Mouse (Mus musculus): ENCODE measurements around the gene Baiap2l1. TPM values are rescaled to one million over a fixed set of nuclear protein-coding genes. Genes with fewer than 3 reads are reported as not detected.
A peak's percentile ranks its signal among the peaks of the same experiment; 100 is the strongest.

The Baiap2l1 gene
- total and polyA plus RNA-seq, 2 experiments from 2014 or later: 6.0 to 11.1 TPM

DNA sequence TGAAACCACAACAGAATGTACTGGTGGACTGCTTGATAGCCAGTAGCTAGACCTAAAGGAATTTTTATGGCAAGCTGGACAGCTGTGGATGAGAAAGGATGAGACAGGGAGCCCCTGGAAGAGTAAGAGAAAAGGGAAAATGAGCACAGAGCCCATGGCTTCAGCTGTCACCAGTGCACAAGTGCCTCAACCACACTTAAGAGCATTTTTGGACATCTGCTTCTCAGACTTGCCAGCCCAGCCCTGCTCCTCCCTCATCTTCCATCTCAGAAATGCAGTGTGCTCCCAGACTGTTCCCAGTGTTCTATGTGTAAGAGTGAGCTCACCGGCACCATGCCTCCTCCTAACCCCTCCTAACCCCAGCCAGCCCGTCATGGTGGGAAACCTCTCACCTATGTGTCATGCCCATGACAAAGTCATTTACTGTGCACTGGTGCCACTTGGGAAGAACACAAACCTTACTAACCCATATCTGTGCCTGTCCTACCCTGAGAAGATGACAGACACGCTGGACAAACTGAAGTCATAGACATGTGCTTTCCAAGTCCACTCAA is 70.6 kb downstream of the Baiap2l1 start:
- Histone ChIP-seq H3K4me3 (ENCODE audit: low read depth, low read length) (no peak overlapping the region), H3K27ac (ENCODE audit: low read depth) (no peak overlapping the region), H3K36me3 (replicated peaks; ENCODE audit: control insufficient read depth, insufficient read depth, low read length) (0 out of 2 replicates have a peak, but pooled peaks cover under 1% of the 10 kb centered on the region), H3K9me3 (replicated peaks; ENCODE audit: control insufficient read depth, low read length) (no peaks in the 10 kb centered on the region), H3K9ac (replicated peaks; ENCODE audit: low read depth, low read length) (no peak overlapping the region), H3K4me1 (ENCODE audit: control insufficient read depth, insufficient read depth) (peaks cover 20% of the 10 kb centered on the region), H3K27me3 (ENCODE audit: control insufficient read depth, insufficient read depth, low read length) (no peaks in the 10 kb centered on the region), H3K4me2 (ENCODE audit: low read depth, low read length) (no peak overlapping the region)
- WGBS: 61% methylated on average over 3 of the region's 3 CpGs
- ATAC-seq (ENCODE audit: insufficient read depth, low read depth) (no peak), DNase-seq (ENCODE audit: low spot score) (no peak)
- TF ChIP-seq CTCF (IDR thresholded peaks at IDR 0.05; ENCODE audit: low read depth): no peak
- TF ChIP-seq EP300 (IDR thresholded peaks at IDR 0.05; ENCODE audit: low read depth): no peak

DNA sequence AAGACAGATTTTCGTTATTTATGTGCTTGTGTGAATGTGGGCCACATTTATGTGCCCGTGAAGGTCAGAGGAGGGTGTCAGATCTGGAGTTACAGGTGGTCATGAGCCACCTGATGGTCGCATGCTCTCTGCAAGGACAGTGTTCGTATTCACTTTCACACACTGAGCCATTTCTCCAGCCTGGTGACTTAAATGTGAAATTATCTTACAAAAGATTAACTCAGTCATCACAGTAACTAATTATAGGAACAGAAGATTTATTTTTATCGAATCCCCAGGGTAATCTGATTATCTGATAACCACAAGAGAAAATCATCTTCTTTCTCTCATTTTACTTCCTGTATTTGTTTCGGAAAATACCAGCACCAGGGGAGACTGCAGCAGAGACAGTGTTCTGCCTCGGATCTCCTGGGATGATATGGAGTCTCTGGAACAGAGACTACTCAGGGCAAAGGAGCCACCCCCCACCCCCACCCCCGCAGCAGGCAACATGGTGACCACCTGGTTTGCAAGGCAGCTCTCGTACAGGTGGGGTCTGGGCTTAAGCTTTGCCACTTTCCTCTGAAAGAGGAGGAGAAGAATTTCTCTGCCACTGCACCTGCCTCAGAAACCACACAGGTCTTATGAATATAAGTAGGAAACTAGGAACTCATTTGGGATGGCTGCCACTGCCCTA is 71.2 kb downstream of the Baiap2l1 start:
- no peaks in the 10 kb centered on the region for H3K9me3 ChIP-seq (replicated peaks; ENCODE audit: control insufficient read depth, low read length)
- ATAC-seq (ENCODE audit: insufficient read depth, low read depth) (no peak), DNase-seq (ENCODE audit: low spot score) (no peak)
- H3K4me3 ChIP-seq (ENCODE audit: low read depth, low read length): no peak overlapping the region
- H3K4me1 ChIP-seq (ENCODE audit: control insufficient read depth, insufficient read depth): peaks cover 20% of the 10 kb centered on the region
- no peak overlapping the region for H3K27ac ChIP-seq (ENCODE audit: low read depth)
- H3K36me3 ChIP-seq (replicated peaks; ENCODE audit: control insufficient read depth, insufficient read depth, low read length): peaks cover 6% of the 10 kb centered on the region; the same call in 1 of the 2 replicates
- TF ChIP-seq CTCF (IDR thresholded peaks at IDR 0.05; ENCODE audit: low read depth) (no peak), EP300 (IDR thresholded peaks at IDR 0.05; ENCODE audit: low read depth) (no peak)
- WGBS: 67% methylated on average over 9 of the region's 9 CpGs
- no peak overlapping the region for H3K9ac ChIP-seq (replicated peaks; ENCODE audit: low read depth, low read length)
- no peak overlapping the region for H3K4me2 ChIP-seq (ENCODE audit: low read depth, low read length)
- no peaks in the 10 kb centered on the region for H3K27me3 ChIP-seq (ENCODE audit: control insufficient read depth, insufficient read depth, low read length)

DNA sequence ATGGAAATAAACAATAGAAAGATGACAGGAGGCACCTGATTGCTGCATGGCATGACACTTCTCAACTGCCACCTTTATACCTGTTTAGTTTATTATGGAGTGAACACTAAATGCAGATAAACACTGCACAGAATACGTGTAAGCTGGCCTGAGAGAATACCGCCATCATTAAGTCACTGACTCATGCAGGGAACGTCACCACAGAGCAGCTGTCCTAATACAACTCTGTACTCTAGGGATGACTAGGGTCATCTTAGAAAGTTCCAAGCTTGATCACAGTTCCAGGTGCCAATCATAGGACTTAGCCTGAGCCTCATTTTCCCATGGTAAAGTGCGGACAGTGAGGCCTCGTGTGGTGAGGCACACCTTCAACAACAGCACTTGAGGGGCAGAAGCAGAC is 73.3 kb downstream of the Baiap2l1 start:
- no peak overlapping the region for H3K4me3 ChIP-seq (ENCODE audit: low read depth, low read length)
- no peaks in the 10 kb centered on the region for H3K9me3 ChIP-seq (replicated peaks; ENCODE audit: control insufficient read depth, low read length)
- H3K36me3 ChIP-seq (replicated peaks; ENCODE audit: control insufficient read depth, insufficient read depth, low read length): peaks cover 24% of the 10 kb centered on the region
- no peak overlapping the region for H3K27ac ChIP-seq (ENCODE audit: low read depth)
- TF ChIP-seq CTCF (IDR thresholded peaks at IDR 0.05; ENCODE audit: low read depth): no peak
- no peak for TF ChIP-seq EP300 (IDR thresholded peaks at IDR 0.05; ENCODE audit: low read depth)
- H3K4me1 ChIP-seq (ENCODE audit: control insufficient read depth, insufficient read depth): peaks cover 12% of the 10 kb centered on the region; the same call in 1 of the 2 replicates
- H3K4me2 ChIP-seq (ENCODE audit: low read depth, low read length): no peak overlapping the region
- no peak overlapping the region for H3K9ac ChIP-seq (replicated peaks; ENCODE audit: low read depth, low read length)
- H3K27me3 ChIP-seq (ENCODE audit: control insufficient read depth, insufficient read depth, low read length): no peaks in the 10 kb centered on the region
- DNase-seq (ENCODE audit: low spot score) (no peak), ATAC-seq (ENCODE audit: insufficient read depth, low read depth) (no peak)
- 76% methylated on average over 5 of the region's 5 CpGs for WGBS

DNA sequence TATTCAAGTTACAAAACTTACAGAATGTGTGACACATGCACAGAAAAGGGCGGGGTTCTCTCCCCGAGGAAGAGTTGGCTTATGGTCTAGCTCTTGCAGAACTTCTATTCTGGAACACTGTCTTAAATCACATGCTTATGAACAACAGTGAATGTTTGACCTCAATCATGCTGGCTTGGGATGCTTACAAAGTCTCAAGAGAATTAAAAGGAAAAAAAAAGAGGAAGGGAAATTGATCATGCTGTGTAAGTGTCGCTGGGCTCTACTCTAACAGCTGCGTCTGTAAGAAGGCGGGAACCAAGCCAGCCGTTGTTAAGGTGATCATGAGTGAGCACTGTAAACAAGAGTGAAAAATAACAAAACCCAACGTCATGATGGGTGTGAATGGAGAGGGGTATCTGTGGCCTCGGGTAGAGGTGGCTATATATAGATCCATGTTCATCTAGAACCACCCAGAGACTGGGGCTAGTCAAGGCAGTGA is 74.3 kb downstream of the Baiap2l1 start:
- DNase-seq (ENCODE audit: low spot score): no peak

DNA sequence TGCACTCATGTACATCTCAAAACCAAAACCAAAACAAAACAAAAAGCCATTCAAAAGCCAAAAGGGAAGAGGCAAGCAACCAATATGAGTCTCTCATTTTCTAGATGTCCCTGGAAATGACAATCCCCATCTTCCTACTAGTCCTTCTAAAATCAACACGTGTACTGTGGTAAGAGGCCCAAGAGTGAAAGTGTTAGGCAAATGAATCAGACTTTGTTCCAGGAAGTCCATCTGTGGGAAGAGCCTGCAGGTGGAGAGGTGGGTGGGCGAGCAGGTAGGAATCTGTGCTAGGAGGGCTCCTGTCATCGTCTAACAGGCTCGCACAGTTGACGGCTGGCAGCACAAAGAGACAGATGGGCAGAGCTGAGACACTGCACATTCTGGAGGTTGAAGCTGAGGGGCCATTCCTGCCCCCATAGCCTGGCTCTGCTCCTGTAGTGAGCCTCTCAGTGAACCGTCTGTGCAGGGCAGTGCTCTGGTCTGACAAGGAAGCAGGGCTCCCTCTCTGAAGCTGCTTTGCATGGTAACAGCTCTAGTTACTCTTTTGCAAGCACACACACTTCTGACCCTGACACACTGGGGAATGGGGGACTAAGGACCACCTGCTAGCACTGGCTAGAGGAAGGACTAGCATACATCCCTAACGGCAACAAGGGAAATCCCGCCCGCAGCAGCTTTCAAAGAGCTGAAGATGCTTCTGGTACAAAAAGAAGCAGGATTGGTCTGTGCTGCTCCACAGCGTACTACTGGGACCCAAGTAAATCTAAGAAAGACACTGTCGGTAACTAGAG is 75.2 kb downstream of the Baiap2l1 start:
- 81% methylated on average over 11 of the region's 11 CpGs for WGBS
- Histone ChIP-seq H3K27ac (ENCODE audit: low read depth) (no peak overlapping the region), H3K9me3 (replicated peaks; ENCODE audit: control insufficient read depth, low read length) (no peaks in the 10 kb centered on the region), H3K27me3 (ENCODE audit: control insufficient read depth, insufficient read depth, low read length) (no peaks in the 10 kb centered on the region), H3K36me3 (replicated peaks; ENCODE audit: control insufficient read depth, insufficient read depth, low read length) (peaks cover 27% of the 10 kb centered on the region), H3K9ac (replicated peaks; ENCODE audit: low read depth, low read length) (no peak overlapping the region), H3K4me1 (ENCODE audit: control insufficient read depth, insufficient read depth) (peaks cover 8% of the 10 kb centered on the region; the same call in 1 of the 2 replicates), H3K4me3 (ENCODE audit: low read depth, low read length) (no peak overlapping the region), H3K4me2 (ENCODE audit: low read depth, low read length) (no peak overlapping the region)
- TF ChIP-seq EP300 (IDR thresholded peaks at IDR 0.05; ENCODE audit: low read depth) (no peak), CTCF (IDR thresholded peaks at IDR 0.05; ENCODE audit: low read depth) (no peak)
- DNase-seq (ENCODE audit: low spot score) (no peak), ATAC-seq (ENCODE audit: insufficient read depth, low read depth) (no peak)

More for the DNA sequence above, 74.3 kb downstream of the Baiap2l1 start:
- peaks cover 27% of the 10 kb centered on the region for H3K36me3 ChIP-seq (replicated peaks; ENCODE audit: control insufficient read depth, insufficient read depth, low read length)
- peaks cover 12% of the 10 kb centered on the region; the same call in 1 of the 2 replicates for H3K4me1 ChIP-seq (ENCODE audit: control insufficient read depth, insufficient read depth)
- no peaks in the 10 kb centered on the region for H3K9me3 ChIP-seq (replicated peaks; ENCODE audit: control insufficient read depth, low read length)
- no peak overlapping the region for H3K4me3 ChIP-seq (ENCODE audit: low read depth, low read length)
- no peak overlapping the region for H3K27ac ChIP-seq (ENCODE audit: low read depth)
- TF ChIP-seq EP300 (IDR thresholded peaks at IDR 0.05; ENCODE audit: low read depth) (no peak), CTCF (IDR thresholded peaks at IDR 0.05; ENCODE audit: low read depth) (no peak)
- 42% methylated on average over 8 of the region's 8 CpGs for WGBS
- H3K4me2 ChIP-seq (ENCODE audit: low read depth, low read length): no peak overlapping the region
- ATAC-seq (ENCODE audit: insufficient read depth, low read depth): peak; percentile 33; the same call in 1 of the 2 replicates
- H3K9ac ChIP-seq (replicated peaks; ENCODE audit: low read depth, low read length): no peak overlapping the region
- H3K27me3 ChIP-seq (ENCODE audit: control insufficient read depth, insufficient read depth, low read length): no peaks in the 10 kb centered on the region

Measured in heart, postnatal 0 days (tissue).